Mouse (Mus musculus) myocyte (in vitro differentiated cells): ENCODE data around the gene Rpn2. TPM values are rescaled to one million over a fixed set of nuclear protein-coding genes. Genes with fewer than 3 reads are reported as not detected.

Experiments used
- H3K27me3 ChIP-seq: one replicate; pipeline ENCODE4 v1.6.1; 2011; ENCODE audit not compliant: control insufficient read depth, insufficient read depth, insufficient read length
- H3K36me3 ChIP-seq: one replicate; pipeline ENCODE4 v1.6.1; 2011; ENCODE audit not compliant: control insufficient read depth, insufficient read depth
- H3K4me2 ChIP-seq: one replicate; pipeline ENCODE4 v1.6.1; 2011; ENCODE audit warnings: low read depth, control low read depth
- H3K4me3 ChIP-seq: one replicate; pipeline ENCODE4 v1.5.1; 2011; ENCODE audit warnings: mild to moderate bottlenecking, control low read depth, moderate library complexity
- H3K79me2 ChIP-seq: one replicate; pipeline ENCODE4 v1.6.1; 2011; ENCODE audit not compliant: control insufficient read depth, insufficient read depth
- H3ac ChIP-seq: one replicate; pipeline ENCODE4 v1.6.1; 2011; ENCODE audit not compliant: control insufficient read depth, insufficient read length
- CEBPB ChIP-seq: IDR thresholded peaks from 2 replicates; pipeline ENCODE4 v1.6.1; 2011; ENCODE audit warnings: mild to moderate bottlenecking, moderate library complexity; ENCODE audit not compliant: poor library complexity, insufficient read depth, severe bottlenecking
- E2F4 ChIP-seq: IDR thresholded peaks from one replicate; pipeline ENCODE4 v1.6.1; 2011; ENCODE audit warnings: mild to moderate bottlenecking, control low read depth, moderate library complexity; ENCODE audit not compliant: insufficient read depth
- MAX ChIP-seq: IDR thresholded peaks from one replicate; pipeline ENCODE4 v1.6.1; 2011; ENCODE audit warnings: low read depth, mild to moderate bottlenecking, control low read depth
- MYOD1 ChIP-seq, 3 experiments: IDR thresholded peaks; one replicate each; pipeline ENCODE4 v1.6.1; 2011; ENCODE audit warnings: control low read depth in 2 of 3, low read depth in 2 of 3, mild to moderate bottlenecking in 2 of 3, moderate library complexity in 1 of 3; ENCODE audit not compliant: insufficient read length in 2 of 3, control insufficient read depth in 1 of 3
- MYOG ChIP-seq, 3 experiments: IDR thresholded peaks; one replicate each; pipeline ENCODE4 v1.6.1; 2011; ENCODE audit warnings: control low read depth in 2 of 3, low read depth in 2 of 3, mild to moderate bottlenecking in 2 of 3; ENCODE audit not compliant: insufficient read length in 2 of 3, control insufficient read depth in 1 of 3, insufficient read depth in 1 of 3
- POLR2A ChIP-seq: IDR thresholded peaks from one replicate; pipeline ENCODE4 v1.6.1; 2011; ENCODE audit warnings: low read depth, mild to moderate bottlenecking, control low read depth, moderate library complexity; ENCODE audit not compliant: insufficient read length
- POLR2AphosphoS2 ChIP-seq: IDR thresholded peaks from one replicate; pipeline ENCODE4 v1.6.1; 2011; ENCODE audit warnings: low read depth, control low read depth; ENCODE audit not compliant: insufficient read length
- REST ChIP-seq: IDR thresholded peaks from one replicate; pipeline ENCODE4 v1.6.1; 2011; ENCODE audit warnings: mild to moderate bottlenecking, control low read depth, moderate library complexity; ENCODE audit not compliant: insufficient read depth, insufficient read length
- SRF ChIP-seq: IDR thresholded peaks from one replicate; pipeline ENCODE4 v1.6.1; 2011; ENCODE audit warnings: low read depth; ENCODE audit not compliant: control insufficient read depth, insufficient read length
- TCF12 ChIP-seq: IDR thresholded peaks from one replicate; pipeline ENCODE4 v1.6.1; 2011; ENCODE audit warnings: mild to moderate bottlenecking, control low read depth; ENCODE audit not compliant: poor library complexity, insufficient read depth, severe bottlenecking
- TCF3 ChIP-seq: IDR thresholded peaks from one replicate; pipeline ENCODE4 v1.6.1; 2011; ENCODE audit warnings: low read depth, control low read depth; ENCODE audit not compliant: insufficient read length
- USF1 ChIP-seq: IDR thresholded peaks from one replicate; pipeline ENCODE4 v1.6.1; 2011; ENCODE audit warnings: low read depth, mild to moderate bottlenecking, control low read depth, moderate library complexity
- polyA plus RNA-seq: library from polyadenylated mRNA; unstranded; fragments of >200 nt; fragmentation: generic; extraction: Trizol; gene quantifications from one replicate; pipeline ENCODE4 v1.2.1, GENCODE M21; 2012; ENCODE audit warnings: missing spikeins

Gene Rpn2
- polyA plus RNA-seq, 1 experiment = 203 TPM

- Histone ChIP-seq H3K4me3 (no peak overlapping the region), H3K4me2 (no peak overlapping the region), H3K36me3 (no peaks in the 10 kb centered on the region), H3K27me3 (peaks cover 60% of the 10 kb centered on the region), H3ac (no peak overlapping the region), H3K79me2 (no peaks in the 10 kb centered on the region)
- TF ChIP-seq E2F4 (no peak), TCF3 (no peak), MYOD1 (IDR thresholded peaks at IDR 0.05; ENCODE audit: control insufficient read depth in 1 of 3, insufficient read length in 2 of 3, low read depth in 2 of 3) (no peak), TCF12 (no peak), SRF (no peak), MYOG (IDR thresholded peaks at IDR 0.05; ENCODE audit: control insufficient read depth in 1 of 3, insufficient read depth in 1 of 3, insufficient read length in 2 of 3, low read depth in 2 of 3) (no peak)
Measured at GRCm38 (mm10) chr2:157259720-157260119, 19.1 kb upstream of the Rpn2 start.

GRCm38 (mm10) chr2:157261930-157262329, 16.9 kb upstream of the Rpn2 start:
- H3K27me3 ChIP-seq = peaks cover 50% of the 10 kb centered on the region
- TF ChIP-seq MAX = no peak
- no peak for TF ChIP-seq CEBPB
- H3K36me3 ChIP-seq = no peaks in the 10 kb centered on the region
- H3ac ChIP-seq = no peak overlapping the region
- no peaks in the 10 kb centered on the region for H3K79me2 ChIP-seq
- H3K4me2 ChIP-seq = no peak overlapping the region
- H3K4me3 ChIP-seq = no peak overlapping the region

- H3K4me2 ChIP-seq = no peak overlapping the region
- TF ChIP-seq MAX = no peak
- no peak for TF ChIP-seq CEBPB
- TF ChIP-seq POLR2A = no peak
- no peak for TF ChIP-seq POLR2AphosphoS2
- no peak for TF ChIP-seq REST
- TF ChIP-seq SRF = no peak
- TF ChIP-seq E2F4 = no peak
- no peak for TF ChIP-seq MYOD1 (IDR thresholded peaks at IDR 0.05; ENCODE audit: control insufficient read depth in 1 of 3, insufficient read length in 2 of 3, low read depth in 2 of 3)
- no peak for TF ChIP-seq MYOG (IDR thresholded peaks at IDR 0.05; ENCODE audit: control insufficient read depth in 1 of 3, insufficient read depth in 1 of 3, insufficient read length in 2 of 3, low read depth in 2 of 3)
- no peak for TF ChIP-seq USF1
- TF ChIP-seq TCF3 = no peak
- no peak for TF ChIP-seq TCF12
- H3K27me3 ChIP-seq = peaks cover 49% of the 10 kb centered on the region
- no peak overlapping the region for H3ac ChIP-seq
- no peaks in the 10 kb centered on the region for H3K79me2 ChIP-seq
- H3K4me3 ChIP-seq = no peak overlapping the region
- H3K36me3 ChIP-seq = no peaks in the 10 kb centered on the region
Measured at GRCm38 (mm10) chr2:157262506-157262905, 16.3 kb upstream of the Rpn2 start.

- TF ChIP-seq SRF = no peak
- no peak for TF ChIP-seq E2F4
- TF ChIP-seq REST = no peak
- no peak for TF ChIP-seq TCF3
- no peak for TF ChIP-seq MAX
- TF ChIP-seq USF1 = no peak
- TF ChIP-seq CEBPB = no peak
- TF ChIP-seq MYOD1 (IDR thresholded peaks at IDR 0.05; ENCODE audit: control insufficient read depth in 1 of 3, insufficient read length in 2 of 3, low read depth in 2 of 3) = no peak
- no peak for TF ChIP-seq TCF12
- no peak for TF ChIP-seq MYOG (IDR thresholded peaks at IDR 0.05; ENCODE audit: control insufficient read depth in 1 of 3, insufficient read depth in 1 of 3, insufficient read length in 2 of 3, low read depth in 2 of 3)
- TF ChIP-seq POLR2AphosphoS2 = no peak
- TF ChIP-seq POLR2A = no peak
- H3K79me2 ChIP-seq = no peaks in the 10 kb centered on the region
- H3K4me3 ChIP-seq = no peak overlapping the region
- no peak overlapping the region for H3ac ChIP-seq
- H3K36me3 ChIP-seq = no peaks in the 10 kb centered on the region
- no peak overlapping the region for H3K4me2 ChIP-seq
- peaks cover 49% of the 10 kb centered on the region for H3K27me3 ChIP-seq
Measured at GRCm38 (mm10) chr2:157263101-157263500, 15.7 kb upstream of the Rpn2 start.

- H3K79me2 ChIP-seq = no peaks in the 10 kb centered on the region
- H3K36me3 ChIP-seq = no peaks in the 10 kb centered on the region
- H3K4me3 ChIP-seq = no peak overlapping the region
- no peak overlapping the region for H3ac ChIP-seq
- H3K4me2 ChIP-seq = no peak overlapping the region
- H3K27me3 ChIP-seq = peaks cover 52% of the 10 kb centered on the region
- TF ChIP-seq SRF (no peak), REST (no peak), POLR2AphosphoS2 (no peak), USF1 (no peak), TCF3 (no peak), TCF12 (no peak), MYOG (IDR thresholded peaks at IDR 0.05; ENCODE audit: control insufficient read depth in 1 of 3, insufficient read depth in 1 of 3, insufficient read length in 2 of 3, low read depth in 2 of 3) (no peak)
Measured at GRCm38 (mm10) chr2:157263832-157264231, 15.0 kb upstream of the Rpn2 start.
